Mouse (Mus musculus): ENCODE data around the gene Mbd3. TPM values are rescaled to one million over a fixed set of nuclear protein-coding genes. Genes with fewer than 3 reads are reported as not detected.

Mbd3 gene
- polyA plus RNA-seq, 1 experiment from 2014 or later: 166 TPM

GRCm38 (mm10) chr10:80405481-80406173, 6.3 kb upstream of the Mbd3 start:
- Histone ChIP-seq H3K36me3 (ENCODE audit: control insufficient read depth, insufficient read depth, low read length) (peaks cover 45% of the 10 kb centered on the region), H3K4me1 (ENCODE audit: control insufficient read depth, insufficient read depth, low read length) (peaks cover 18% of the 10 kb centered on the region), H3K4me2 (ENCODE audit: low read length) (peak overlapping the region; percentile 95), H3K9ac (replicated peaks; ENCODE audit: low read length) (peak overlapping the region; percentile 80), H3K4me3 (replicated peaks; ENCODE audit: low read depth, low read length) (peak overlapping the region; percentile 81), H3K27ac (replicated peaks; ENCODE audit: low read depth, low read length) (no peak overlapping the region), H3K27me3 (ENCODE audit: control insufficient read depth, insufficient read depth, low read length) (no peaks in the 10 kb centered on the region), H3K9me3 (ENCODE audit: control insufficient read depth, low read length) (no peaks in the 10 kb centered on the region)
- 60% methylated on average over 10 of the region's 10 CpGs for WGBS
- DNase-seq (no peak), ATAC-seq (ENCODE audit: low FRiP score, low TSS enrichment) (no peak)

- H3K27ac ChIP-seq (replicated peaks; ENCODE audit: low read depth, low read length): no peak overlapping the region
- no peak overlapping the region for H3K4me3 ChIP-seq (replicated peaks; ENCODE audit: low read depth, low read length)
- no peaks in the 10 kb centered on the region for H3K27me3 ChIP-seq (ENCODE audit: control insufficient read depth, insufficient read depth, low read length)
- no peaks in the 10 kb centered on the region for H3K9me3 ChIP-seq (ENCODE audit: control insufficient read depth, low read length)
- no peak overlapping the region for H3K9ac ChIP-seq (replicated peaks; ENCODE audit: low read length)
- no peak overlapping the region for H3K4me2 ChIP-seq (ENCODE audit: low read length)
- DNase-seq (no peak), ATAC-seq (ENCODE audit: low FRiP score, low TSS enrichment) (no peak)
- H3K36me3 ChIP-seq (ENCODE audit: control insufficient read depth, insufficient read depth, low read length): peaks cover 32% of the 10 kb centered on the region
- 91% methylated on average over 4 of the region's 4 CpGs for WGBS
- H3K4me1 ChIP-seq (ENCODE audit: control insufficient read depth, insufficient read depth, low read length): peaks cover 26% of the 10 kb centered on the region
Observed at GRCm38 (mm10) chr10:80403044-80403692, 3.8 kb upstream of the Mbd3 start.

GRCm38 (mm10) chr10:80400704-80401161, 1.4 kb upstream of the Mbd3 start:
- H3K4me2 ChIP-seq (ENCODE audit: low read length): peak overlapping the region; percentile 92
- H3K27ac ChIP-seq (replicated peaks; ENCODE audit: low read depth, low read length): peak overlapping the region; percentile 99; the same call in 1 of the 2 replicates
- DNase-seq: no peak
- H3K9me3 ChIP-seq (ENCODE audit: control insufficient read depth, low read length): no peaks in the 10 kb centered on the region
- H3K4me1 ChIP-seq (ENCODE audit: control insufficient read depth, insufficient read depth, low read length): peaks cover 30% of the 10 kb centered on the region
- ATAC-seq (ENCODE audit: low FRiP score, low TSS enrichment): no peak
- H3K36me3 ChIP-seq (ENCODE audit: control insufficient read depth, insufficient read depth, low read length): peaks cover 39% of the 10 kb centered on the region
- WGBS: 86% methylated on average over 4 of the region's 4 CpGs
- H3K9ac ChIP-seq (replicated peaks; ENCODE audit: low read length): 0 out of 2 replicates have a peak overlapping the region, but pooled peaks have one; percentile 56
- no peak overlapping the region for H3K4me3 ChIP-seq (replicated peaks; ENCODE audit: low read depth, low read length)
- H3K27me3 ChIP-seq (ENCODE audit: control insufficient read depth, insufficient read depth, low read length): no peaks in the 10 kb centered on the region

- Histone ChIP-seq H3K27ac (replicated peaks; ENCODE audit: low read depth, low read length) (peak overlapping the region; percentile 99), H3K27me3 (ENCODE audit: control insufficient read depth, insufficient read depth, low read length) (no peaks in the 10 kb centered on the region), H3K4me1 (ENCODE audit: control insufficient read depth, insufficient read depth, low read length) (peaks cover 24% of the 10 kb centered on the region), H3K36me3 (ENCODE audit: control insufficient read depth, insufficient read depth, low read length) (peaks cover 45% of the 10 kb centered on the region), H3K4me2 (ENCODE audit: low read length) (peak overlapping the region; percentile 92), H3K9me3 (ENCODE audit: control insufficient read depth, low read length) (no peaks in the 10 kb centered on the region), H3K4me3 (replicated peaks; ENCODE audit: low read depth, low read length) (peak overlapping the region; percentile 74), H3K9ac (replicated peaks; ENCODE audit: low read length) (peak overlapping the region; percentile 56)
- DNase-seq: no peak
- WGBS: 15% methylated on average over 17 of the region's 17 CpGs
- no peak for ATAC-seq (ENCODE audit: low FRiP score, low TSS enrichment)
Observed at GRCm38 (mm10) chr10:80399973-80400703, 788 bp upstream of the Mbd3 start.

GRCm38 (mm10) chr10:80398719-80399190, 595 bp downstream of the Mbd3 start:
- Histone ChIP-seq H3K4me1 (ENCODE audit: control insufficient read depth, insufficient read depth, low read length) (peaks cover 23% of the 10 kb centered on the region), H3K9me3 (ENCODE audit: control insufficient read depth, low read length) (no peaks in the 10 kb centered on the region), H3K27me3 (ENCODE audit: control insufficient read depth, insufficient read depth, low read length) (no peaks in the 10 kb centered on the region), H3K36me3 (ENCODE audit: control insufficient read depth, insufficient read depth, low read length) (peaks cover 54% of the 10 kb centered on the region), H3K4me3 (replicated peaks; ENCODE audit: low read depth, low read length) (peak overlapping the region; percentile 74), H3K4me2 (ENCODE audit: low read length) (peak overlapping the region; percentile 92), H3K27ac (replicated peaks; ENCODE audit: low read depth, low read length) (peak overlapping the region; percentile 99), H3K9ac (replicated peaks; ENCODE audit: low read length) (peak overlapping the region; percentile 89)
- ATAC-seq (ENCODE audit: low FRiP score, low TSS enrichment) (peak; percentile 82), DNase-seq (peak; percentile 100)
- WGBS: under 1% methylated on average over 59 of the region's 59 CpGs

GRCm38 (mm10) chr10:80398174-80398535, 1.2 kb downstream of the Mbd3 start:
- Histone ChIP-seq H3K9ac (replicated peaks; ENCODE audit: low read length) (peak overlapping the region; percentile 89), H3K36me3 (ENCODE audit: control insufficient read depth, insufficient read depth, low read length) (peaks cover 54% of the 10 kb centered on the region), H3K4me3 (replicated peaks; ENCODE audit: low read depth, low read length) (peak overlapping the region; percentile 74), H3K4me1 (ENCODE audit: control insufficient read depth, insufficient read depth, low read length) (peaks cover 23% of the 10 kb centered on the region), H3K27me3 (ENCODE audit: control insufficient read depth, insufficient read depth, low read length) (no peaks in the 10 kb centered on the region), H3K27ac (replicated peaks; ENCODE audit: low read depth, low read length) (peak overlapping the region; percentile 99), H3K9me3 (ENCODE audit: control insufficient read depth, low read length) (no peaks in the 10 kb centered on the region), H3K4me2 (ENCODE audit: low read length) (peak overlapping the region; percentile 92)
- 0% methylated on average over 1 of the region's 1 CpGs for WGBS
- DNase-seq: no peak
- ATAC-seq (ENCODE audit: low FRiP score, low TSS enrichment): no peak

GRCm38 (mm10) chr10:80397524-80398173, 1.7 kb downstream of the Mbd3 start:
- WGBS: 43% methylated on average over 8 of the region's 8 CpGs
- Histone ChIP-seq H3K9me3 (ENCODE audit: control insufficient read depth, low read length) (no peaks in the 10 kb centered on the region), H3K27ac (replicated peaks; ENCODE audit: low read depth, low read length) (peak overlapping the region; percentile 99), H3K4me1 (ENCODE audit: control insufficient read depth, insufficient read depth, low read length) (peaks cover 23% of the 10 kb centered on the region), H3K27me3 (ENCODE audit: control insufficient read depth, insufficient read depth, low read length) (no peaks in the 10 kb centered on the region), H3K9ac (replicated peaks; ENCODE audit: low read length) (peak overlapping the region; percentile 89), H3K4me2 (ENCODE audit: low read length) (peak overlapping the region; percentile 92), H3K36me3 (ENCODE audit: control insufficient read depth, insufficient read depth, low read length) (peaks cover 54% of the 10 kb centered on the region), H3K4me3 (replicated peaks; ENCODE audit: low read depth, low read length) (peak overlapping the region; percentile 74)
- ATAC-seq (ENCODE audit: low FRiP score, low TSS enrichment) (no peak), DNase-seq (no peak)
